Mouse (Mus musculus): ENCODE results near the gene Nrm. TPM values are rescaled to one million over a fixed set of nuclear protein-coding genes. Genes with fewer than 3 reads are reported as not detected.

Nrm gene
- polyA plus RNA-seq, 1 experiment from 2014 or later = 26.9 TPM

GRCm38 (mm10) chr17:35859835-35860234, 1.3 kb upstream of the Nrm start:
- WGBS = 61% methylated on average over 2 of the region's 2 CpGs
- H3K9me3 ChIP-seq = no peaks in the 10 kb centered on the region
- H3K9ac ChIP-seq = no peak overlapping the region
- no peak for ATAC-seq (ENCODE audit: low FRiP score)
- H3K4me1 ChIP-seq (replicated peaks) = peaks cover 22% of the 10 kb centered on the region
- H3K27ac ChIP-seq = no peak overlapping the region
- H3K4me3 ChIP-seq = no peak overlapping the region
- H3K27me3 ChIP-seq = no peaks in the 10 kb centered on the region
- H3K36me3 ChIP-seq = peaks cover 21% of the 10 kb centered on the region
- peak overlapping the region; percentile 63; the same call in 1 of the 2 replicates for H3K4me2 ChIP-seq

- Histone ChIP-seq H3K4me3 (peak overlapping the region; percentile 73), H3K9ac (peak overlapping the region; percentile 82), H3K4me2 (peak overlapping the region; percentile 63), H3K4me1 (replicated peaks) (peaks cover 26% of the 10 kb centered on the region), H3K36me3 (peaks cover 19% of the 10 kb centered on the region), H3K27me3 (no peaks in the 10 kb centered on the region), H3K27ac (peak overlapping the region; percentile 98), H3K9me3 (no peaks in the 10 kb centered on the region)
- ATAC-seq (ENCODE audit: low FRiP score) = peak; percentile 4; the same call in 1 of the 2 replicates
- 5% methylated on average over 12 of the region's 12 CpGs for WGBS
These were observed 304 bp upstream of the Nrm start for GRCm38 (mm10) chr17:35860831-35861197.

GRCm38 (mm10) chr17:35864832-35865353, 3.8 kb downstream of the Nrm start:
- H3K4me1 ChIP-seq (replicated peaks) = peaks cover 56% of the 10 kb centered on the region
- no peak for ATAC-seq (ENCODE audit: low FRiP score)
- WGBS = 25% methylated on average over 10 of the region's 10 CpGs
- no peaks in the 10 kb centered on the region for H3K27me3 ChIP-seq
- peak overlapping the region; percentile 67 for H3K4me3 ChIP-seq
- peak overlapping the region; percentile 100 for H3K4me2 ChIP-seq
- H3K27ac ChIP-seq = peak overlapping the region; percentile 98
- no peaks in the 10 kb centered on the region for H3K36me3 ChIP-seq
- peak overlapping the region; percentile 94 for H3K9ac ChIP-seq
- no peaks in the 10 kb centered on the region for H3K9me3 ChIP-seq

- Histone ChIP-seq H3K36me3 (peaks cover 4% of the 10 kb centered on the region), H3K9me3 (no peaks in the 10 kb centered on the region), H3K4me3 (peak within 1 kb of the TSS; percentile 67), H3K27ac (peak within 1 kb of the TSS; percentile 98), H3K4me2 (peak within 1 kb of the TSS; percentile 100), H3K4me1 (replicated peaks) (peaks cover 60% of the 10 kb centered on the region), H3K27me3 (no peaks in the 10 kb centered on the region), H3K9ac (peak within 1 kb of the TSS; percentile 94)
- under 1% methylated on average over 45 of the region's 48 CpGs for WGBS
- ATAC-seq (ENCODE audit: low FRiP score) = peak; percentile 68
These were observed 4.6 kb downstream of the Nrm start, which contains the start of gene Ppp1r18 for GRCm38 (mm10) chr17:35865481-35866280. TSS of gene Ppp1r18 (plus strand) at chr17:35865593.

GRCm38 (mm10) chr17:35866281-35866831, 5.2 kb downstream of the Nrm start:
- peaks cover 8% of the 10 kb centered on the region for H3K36me3 ChIP-seq
- H3K4me2 ChIP-seq = peak overlapping the region; percentile 100
- H3K9me3 ChIP-seq = no peaks in the 10 kb centered on the region
- peaks cover 64% of the 10 kb centered on the region for H3K4me1 ChIP-seq (replicated peaks)
- peak overlapping the region; percentile 98 for H3K27ac ChIP-seq
- WGBS = 1% methylated on average over 37 of the region's 38 CpGs
- peak overlapping the region; percentile 67 for H3K4me3 ChIP-seq
- H3K27me3 ChIP-seq = no peaks in the 10 kb centered on the region
- peak; percentile 24 for ATAC-seq (ENCODE audit: low FRiP score)
- H3K9ac ChIP-seq = peak overlapping the region; percentile 94

GRCm38 (mm10) chr17:35866911-35867890, 6.1 kb downstream of the Nrm start:
- Histone ChIP-seq H3K36me3 (peaks cover 9% of the 10 kb centered on the region), H3K4me2 (peak overlapping the region; percentile 100), H3K4me3 (peak overlapping the region; percentile 67), H3K9me3 (no peaks in the 10 kb centered on the region), H3K9ac (peak overlapping the region; percentile 94), H3K27ac (peak overlapping the region; percentile 98), H3K27me3 (no peaks in the 10 kb centered on the region), H3K4me1 (replicated peaks) (peaks cover 65% of the 10 kb centered on the region)
- WGBS = 10% methylated on average over 26 of the region's 26 CpGs
- ATAC-seq (ENCODE audit: low FRiP score) = no peak; the same call in 1 of the 2 replicates

GRCm38 (mm10) chr17:35868165-35868820, 7.2 kb downstream of the Nrm start:
- Histone ChIP-seq H3K9me3 (no peaks in the 10 kb centered on the region), H3K27ac (peak overlapping the region; percentile 98), H3K4me1 (replicated peaks) (peaks cover 76% of the 10 kb centered on the region), H3K36me3 (peaks cover 15% of the 10 kb centered on the region), H3K27me3 (no peaks in the 10 kb centered on the region), H3K4me2 (peak overlapping the region; percentile 100), H3K4me3 (peak overlapping the region; percentile 67), H3K9ac (peak overlapping the region; percentile 94)
- WGBS = 30% methylated on average over 16 of the region's 17 CpGs
- no peak for ATAC-seq (ENCODE audit: low FRiP score)

- no peak for ATAC-seq (ENCODE audit: low FRiP score)
- Histone ChIP-seq H3K9ac (peak overlapping the region; percentile 94), H3K4me3 (peak overlapping the region; percentile 67), H3K4me1 (replicated peaks) (peaks cover 82% of the 10 kb centered on the region), H3K4me2 (peak overlapping the region; percentile 100), H3K36me3 (peaks cover 18% of the 10 kb centered on the region), H3K27me3 (no peaks in the 10 kb centered on the region), H3K9me3 (no peaks in the 10 kb centered on the region), H3K27ac (peak overlapping the region; percentile 98)
- 3% methylated on average over 7 of the region's 7 CpGs for WGBS
These were observed 7.8 kb downstream of the Nrm start for GRCm38 (mm10) chr17:35868961-35869345.

- ATAC-seq (ENCODE audit: low FRiP score) = no peak
- no peaks in the 10 kb centered on the region for H3K27me3 ChIP-seq
- H3K4me2 ChIP-seq = peak overlapping the region; percentile 100
- H3K9ac ChIP-seq = peak overlapping the region; percentile 94
- peaks cover 82% of the 10 kb centered on the region for H3K4me1 ChIP-seq (replicated peaks)
- no peaks in the 10 kb centered on the region for H3K9me3 ChIP-seq
- peak overlapping the region; percentile 98 for H3K27ac ChIP-seq
- peaks cover 23% of the 10 kb centered on the region for H3K36me3 ChIP-seq
- peak overlapping the region; percentile 67 for H3K4me3 ChIP-seq
- 2% methylated on average over 7 of the region's 7 CpGs for WGBS
These were observed 8.4 kb downstream of the Nrm start for GRCm38 (mm10) chr17:35869346-35870067.

- H3K9ac ChIP-seq = peak overlapping the region; percentile 94
- H3K4me2 ChIP-seq = peak overlapping the region; percentile 100
- no peaks in the 10 kb centered on the region for H3K9me3 ChIP-seq
- H3K27me3 ChIP-seq = no peaks in the 10 kb centered on the region
- H3K4me3 ChIP-seq = peak overlapping the region; percentile 67
- ATAC-seq (ENCODE audit: low FRiP score) = no peak
- H3K4me1 ChIP-seq (replicated peaks) = peaks cover 76% of the 10 kb centered on the region
- H3K36me3 ChIP-seq = peaks cover 31% of the 10 kb centered on the region
- H3K27ac ChIP-seq = peak overlapping the region; percentile 98
- 71% methylated on average over 9 of the region's 9 CpGs for WGBS
These were observed 9.2 kb downstream of the Nrm start for GRCm38 (mm10) chr17:35870151-35870883.
